8 mouse cellular contexts compared by ENCODE assay signal in the genomic region with DNA sequence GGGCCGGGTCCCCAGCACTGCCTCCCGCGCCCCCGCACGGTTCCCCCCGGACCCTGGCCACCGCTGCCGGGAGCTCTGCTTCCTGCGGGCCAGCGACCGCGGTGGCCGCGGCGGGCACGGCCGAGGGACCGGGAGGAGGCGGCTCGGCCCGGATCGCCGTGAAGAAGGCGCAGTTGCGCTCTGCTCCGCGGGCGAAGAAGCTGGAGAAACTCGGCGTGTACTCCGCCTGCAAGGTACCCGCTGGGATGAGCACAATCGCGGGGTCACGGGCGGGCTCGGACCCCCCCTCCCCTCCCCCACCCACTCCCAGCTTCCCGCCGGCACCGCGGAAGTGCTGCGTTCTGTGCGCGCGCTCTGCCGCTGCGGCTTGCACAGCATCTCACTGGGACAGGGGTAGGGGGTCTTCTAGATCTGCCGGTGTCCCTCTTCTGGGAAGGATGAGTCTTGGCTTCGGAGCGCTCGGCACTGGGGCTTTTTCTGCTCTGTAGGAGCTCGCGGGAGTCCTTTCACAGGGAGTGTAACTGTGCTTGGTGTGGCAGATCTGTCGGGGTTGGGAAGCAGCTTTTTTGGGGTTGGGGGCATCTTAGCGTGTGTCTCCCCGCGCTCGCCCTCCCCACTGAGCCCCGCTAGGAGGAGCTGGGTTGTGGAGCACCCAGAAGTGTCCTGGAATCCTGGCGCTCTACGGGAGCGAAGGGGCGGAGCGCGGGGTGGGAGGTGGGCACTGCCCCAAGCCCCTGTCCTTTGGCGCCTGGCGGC. TPM values are rescaled to one million over a fixed set of nuclear protein-coding genes. Genes with fewer than 3 reads are reported as not detected.
DNase-seq lines count a peak whose midpoint lies in the region; ATAC-seq and TF ChIP-seq lines count a peak whose summit lies in the region.

No protein-coding gene starts in this region.

- H3K4me2 ChIP-seq in heart, embryonic 12.5 days = peak overlapping the region; percentile 96
- H3K4me2 ChIP-seq in kidney, embryonic 16.5 days (replicated peaks; ENCODE audit: low read depth, low read length) = peak overlapping the region; percentile 96
- H3K4me2 ChIP-seq in liver, postnatal 0 days (ENCODE audit: low read depth, low read length) = peak overlapping the region; percentile 96
- peak overlapping the region; percentile 77 for H3K4me2 ChIP-seq in neural tube, embryonic 14.5 days (ENCODE audit: low read depth, low read length)

- peak; percentile 69 for ATAC-seq in heart, embryonic 12.5 days (ENCODE audit: insufficient number of reproducible peaks, low FRiP score)
- peak; percentile 62 for ATAC-seq in kidney, embryonic 16.5 days (ENCODE audit: low FRiP score, low TSS enrichment)
- ATAC-seq in liver, postnatal 0 days = peak; percentile 47
- peak; percentile 74 for ATAC-seq in neural tube, embryonic 14.5 days (ENCODE audit: low read depth)

- peaks cover 30% of the 10 kb centered on the region for H3K4me1 ChIP-seq in embryonic facial prominence, embryonic 10.5 days
- H3K4me1 ChIP-seq in heart, embryonic 12.5 days (replicated peaks) = peaks cover 36% of the 10 kb centered on the region
- peaks cover 27% of the 10 kb centered on the region for H3K4me1 ChIP-seq in kidney, embryonic 16.5 days (ENCODE audit: insufficient read depth, low read length)
- H3K4me1 ChIP-seq in liver, postnatal 0 days (ENCODE audit: insufficient read depth) = peaks cover 26% of the 10 kb centered on the region
- peaks cover 21% of the 10 kb centered on the region for H3K4me1 ChIP-seq in neural tube, embryonic 14.5 days (ENCODE audit: control insufficient read depth, insufficient read depth, low read length)

- H3K27me3 ChIP-seq in embryonic facial prominence, embryonic 10.5 days (replicated peaks; ENCODE audit: low read depth, poor library complexity, severe bottlenecking) = no peaks in the 10 kb centered on the region
- H3K27me3 ChIP-seq in heart, embryonic 12.5 days (replicated peaks) = no peaks in the 10 kb centered on the region
- H3K27me3 ChIP-seq in kidney, embryonic 16.5 days (ENCODE audit: insufficient read depth, low read length) = no peaks in the 10 kb centered on the region
- H3K27me3 ChIP-seq in liver, postnatal 0 days (ENCODE audit: insufficient read depth, low read length) = no peaks in the 10 kb centered on the region
- no peaks in the 10 kb centered on the region for H3K27me3 ChIP-seq in neural tube, embryonic 14.5 days (ENCODE audit: control insufficient read depth, insufficient read depth, low read length)

- H3K9ac ChIP-seq in heart, embryonic 12.5 days = peak overlapping the region; percentile 100
- peak overlapping the region; percentile 95 for H3K9ac ChIP-seq in kidney, embryonic 16.5 days (replicated peaks; ENCODE audit: low read length)
- H3K9ac ChIP-seq in liver, postnatal 0 days (replicated peaks) = peak overlapping the region; percentile 88
- H3K9ac ChIP-seq in neural tube, embryonic 14.5 days (replicated peaks; ENCODE audit: low read depth, low read length) = peak overlapping the region; percentile 95

- DNase-seq in 3T3-L1 (ENCODE audit: low read depth, low spot score) = peak; percentile 45
- DNase-seq in adrenal gland, adult 2 months = peak; percentile 84
- DNase-seq in embryonic facial prominence, embryonic 10.5 days (ENCODE audit: low spot score) = peak; percentile 69
- DNase-seq in liver, postnatal 0 days = peak; percentile 69
- DNase-seq in thymus, adult 18-20 months = peak; percentile 47 to 58

- H3K9me3 ChIP-seq in embryonic facial prominence, embryonic 10.5 days = no peaks in the 10 kb centered on the region
- no peaks in the 10 kb centered on the region for H3K9me3 ChIP-seq in heart, embryonic 12.5 days (replicated peaks)
- no peaks in the 10 kb centered on the region for H3K9me3 ChIP-seq in kidney, embryonic 16.5 days (ENCODE audit: low read length)
- no peaks in the 10 kb centered on the region for H3K9me3 ChIP-seq in liver, postnatal 0 days (ENCODE audit: low read length)
- no peaks in the 10 kb centered on the region for H3K9me3 ChIP-seq in neural tube, embryonic 14.5 days (ENCODE audit: control insufficient read depth, low read length)

- no peak for TF ChIP-seq EP300 in liver, postnatal 0 days (IDR thresholded peaks at IDR 0.05; ENCODE audit: low read depth)

- H3K27ac ChIP-seq in embryonic facial prominence, embryonic 10.5 days (replicated peaks) = peak overlapping the region; percentile 94
- H3K27ac ChIP-seq in heart, embryonic 12.5 days (ENCODE audit: poor library complexity, severe bottlenecking) = peak overlapping the region; percentile 99
- H3K27ac ChIP-seq in kidney, embryonic 16.5 days (ENCODE audit: low read length) = peak overlapping the region; percentile 95
- peak overlapping the region; percentile 98 for H3K27ac ChIP-seq in liver, postnatal 0 days (ENCODE audit: low read depth)
- H3K27ac ChIP-seq in neural tube, embryonic 14.5 days (ENCODE audit: low read depth, low read length) = peak overlapping the region; percentile 95

- no peaks in the 10 kb centered on the region for H3K36me3 ChIP-seq in embryonic facial prominence, embryonic 10.5 days (replicated peaks)
- no peaks in the 10 kb centered on the region for H3K36me3 ChIP-seq in heart, embryonic 12.5 days
- H3K36me3 ChIP-seq in kidney, embryonic 16.5 days (ENCODE audit: insufficient read depth, low read length) = no peaks in the 10 kb centered on the region
- H3K36me3 ChIP-seq in liver, postnatal 0 days (replicated peaks; ENCODE audit: insufficient read depth, low read length) = no peaks in the 10 kb centered on the region
- H3K36me3 ChIP-seq in neural tube, embryonic 14.5 days (ENCODE audit: control insufficient read depth, insufficient read depth, low read length) = no peaks in the 10 kb centered on the region

- peak overlapping the region; percentile 93 for H3K4me3 ChIP-seq in embryonic facial prominence, embryonic 10.5 days
- peak overlapping the region; percentile 83 for H3K4me3 ChIP-seq in heart, embryonic 12.5 days
- H3K4me3 ChIP-seq in kidney, embryonic 16.5 days (ENCODE audit: low read length) = peak overlapping the region; percentile 82
- peak overlapping the region; percentile 96 for H3K4me3 ChIP-seq in liver, postnatal 0 days (ENCODE audit: low read depth, low read length)
- peak overlapping the region; percentile 86 for H3K4me3 ChIP-seq in neural tube, embryonic 14.5 days (ENCODE audit: low read depth, low read length)

- under 1% methylated on average over 67 of the region's 67 CpGs for WGBS in embryonic facial prominence, embryonic 10.5 days
- WGBS in heart, embryonic 12.5 days = under 1% methylated on average over 67 of the region's 67 CpGs
- WGBS in kidney, embryonic 16.5 days = under 1% methylated on average over 52 of the region's 67 CpGs
- under 1% methylated on average over 51 of the region's 67 CpGs for WGBS in liver, postnatal 0 days (ENCODE audit: insufficient replicate concordance)
- WGBS in neural tube, embryonic 14.5 days = under 1% methylated on average over 67 of the region's 67 CpGs

- TF ChIP-seq CTCF in liver, postnatal 0 days (IDR thresholded peaks at IDR 0.05; ENCODE audit: low read depth) = peak; percentile 24; the same call in 1 of the 2 replicates

RNA-seq across cellular contexts. Expression of a gene that starts 0.9 kb away (rescaled TPM):
- 10 to 100 TPM; 76.0 to 81.3 TPM for total RNA-seq in adrenal gland, adult 2 months (2021)
- 20.7 and 25.2 TPM in 2 replicates for polyA plus RNA-seq in adrenal gland, adult 2 months (2012; rRNA removed)
- polyA plus RNA-seq in embryonic facial prominence, embryonic 10.5 days (2016; fragmentation: Nextera tagmentation; extraction: Ambion mirVana) = 2.1 and 2.5 TPM in 2 replicates
- 9.9 and 14.0 TPM in 2 replicates for polyA plus RNA-seq in heart, embryonic 12.5 days (2016; fragmentation: Nextera tagmentation; extraction: Ambion mirVana)
- polyA plus RNA-seq in kidney, embryonic 16.5 days (2015; fragmentation: Nextera tagmentation; extraction: Ambion mirVana) = 3.8 and 3.9 TPM in 2 replicates
- polyA plus RNA-seq in liver, postnatal 0 days (2015; fragmentation: Nextera tagmentation; extraction: Ambion mirVana) = 5.5 and 6.2 TPM in 2 replicates
- 10.3 and 11.2 TPM in 2 replicates for polyA plus RNA-seq in neural tube, embryonic 14.5 days (2014; fragmentation: Nextera tagmentation; extraction: Ambion mirVana)

RNA-seq across cellular contexts. Expression of a gene that starts 28.3 kb away (rescaled TPM):
- total RNA-seq in adrenal gland, adult 2 months (2021) = not detected
- not detected in 2 replicates for polyA plus RNA-seq in adrenal gland, adult 2 months (2012; rRNA removed)
- 0.29 and 0.49 TPM in 2 replicates for polyA plus RNA-seq in embryonic facial prominence, embryonic 10.5 days (2016; fragmentation: Nextera tagmentation; extraction: Ambion mirVana)
- 0.19 and 0.23 TPM in 2 replicates for polyA plus RNA-seq in heart, embryonic 12.5 days (2016; fragmentation: Nextera tagmentation; extraction: Ambion mirVana)
- polyA plus RNA-seq in kidney, embryonic 16.5 days (2015; fragmentation: Nextera tagmentation; extraction: Ambion mirVana) = 0.30 and 0.37 TPM in 2 replicates
- polyA plus RNA-seq in liver, postnatal 0 days (2015; fragmentation: Nextera tagmentation; extraction: Ambion mirVana) = not detected in 2 replicates
- polyA plus RNA-seq in neural tube, embryonic 14.5 days (2014; fragmentation: Nextera tagmentation; extraction: Ambion mirVana) = 0.42 and 0.72 TPM in 2 replicates

Comparison
In these comparisons a context has a peak if more than half of its experiments do, and no peak if none do; other contexts are left out.
1. Peak in every context shown above with its lines: DNase-seq, ATAC-seq, H3K4me3 ChIP-seq and H3K27ac ChIP-seq.